Mouse (Mus musculus) hindbrain, embryonic 11.5 days (tissue): Measurements from ENCODE around the gene Slc25a10. TPM values are rescaled to one million over a fixed set of nuclear protein-coding genes. Genes with fewer than 3 reads are reported as not detected.

ENCODE experiments used
- ATAC-seq: fragments of 200-750 bp; cut with Nextera tagmentation; 2 replicates; pipeline ENCODE4 v1.8.0; 2017; ENCODE audit warnings: mild to moderate bottlenecking, moderate TSS enrichment, moderate library complexity; ENCODE audit not compliant: low FRiP score
- DNase-seq: peaks from one replicate; pipeline ENCODE4 v3.0.0-alpha.2; 2015; ENCODE audit warnings: low spot score
- H3K27ac ChIP-seq: fragments of 300-500 bp; sonication (generic); 2 replicates; pipeline ENCODE4 v1.5.1; 2014; ENCODE audit warnings: mild to moderate bottlenecking, low read depth, low read length
- H3K27me3 ChIP-seq: fragments of 300-500 bp; sonication (generic); 2 replicates; pipeline ENCODE4 v1.6.1; 2014; ENCODE audit warnings: mild to moderate bottlenecking, low read length, moderate library complexity, mixed read lengths; ENCODE audit not compliant: control insufficient read depth, insufficient read depth
- H3K36me3 ChIP-seq: fragments of 300-500 bp; sonication (generic); 2 replicates; pipeline ENCODE4 v1.6.1; 2014; ENCODE audit warnings: mild to moderate bottlenecking, low read length, moderate library complexity, mixed read lengths; ENCODE audit not compliant: control insufficient read depth, insufficient read depth
- H3K4me1 ChIP-seq: fragments of 300-500 bp; sonication (generic); replicated peaks from 2 replicates; pipeline ENCODE4 v1.6.1; 2014; ENCODE audit warnings: low read length, mixed read lengths; ENCODE audit not compliant: control insufficient read depth, insufficient read depth
- H3K4me2 ChIP-seq: fragments of 300-500 bp; sonication (generic); replicated peaks from 2 replicates; pipeline ENCODE4 v1.6.1; 2014; ENCODE audit warnings: mild to moderate bottlenecking, low read depth, low read length
- H3K4me3 ChIP-seq: fragments of 300-500 bp; sonication (generic); 2 replicates; pipeline ENCODE4 v1.5.1; 2014; ENCODE audit warnings: low read depth, low read length
- H3K9ac ChIP-seq: fragments of 300-500 bp; sonication (generic); 2 replicates; pipeline ENCODE4 v1.6.1; 2014; ENCODE audit warnings: low read depth, low read length
- H3K9me3 ChIP-seq: fragments of 300-500 bp; sonication (generic); 2 replicates; pipeline ENCODE4 v1.6.1; 2016; ENCODE audit warnings: low read length; ENCODE audit not compliant: control insufficient read depth
- WGBS: fragments of 180-500 bp; shearing (Covaris S2); extraction: QIAGEN DNeasy Blood & Tissue Kit; methylation state at CpG from one replicate; pipeline ENCODE4 v1.1.7; 2014; 5-methylcytosine and 5-hydroxymethylcytosine counted together
- polyA plus RNA-seq: library from polyadenylated mRNA; unstranded; fragments of >200 nt; fragmentation: Nextera tagmentation; extraction: Ambion mirVana; gene quantifications from 2 replicates; pipeline ENCODE4 v1.2.1, GENCODE M21; 2014

Slc25a10 gene
- polyA plus RNA-seq, 1 experiment from 2014 or later, result 35.4 TPM

GRCm38 (mm10) chr11:120492024-120492877 lies 611 bp downstream of the Slc25a10 start:
- Histone ChIP-seq H3K9ac (peak overlapping the region; percentile 68), H3K4me1 (peaks cover 9% of the 10 kb centered on the region), H3K4me3 (peak overlapping the region; percentile 64), H3K27ac (peak overlapping the region; percentile 40), H3K36me3 (peaks cover 4% of the 10 kb centered on the region; the same call in 1 of the 2 replicates), H3K9me3 (no peaks in the 10 kb centered on the region), H3K27me3 (no peaks in the 10 kb centered on the region), H3K4me2 (peak overlapping the region; percentile 96)
- DNase-seq, result peak; percentile 55
- under 1% methylated on average over 48 of the region's 48 CpGs for WGBS
- ATAC-seq, result peak; percentile 41

- H3K27ac ChIP-seq, result 0 out of 2 replicates have a peak overlapping the region, but pooled peaks have one; percentile 40
- peak overlapping the region; percentile 68; the same call in 1 of the 2 replicates for H3K9ac ChIP-seq
- peaks cover 8% of the 10 kb centered on the region; the same call in 1 of the 2 replicates for H3K36me3 ChIP-seq
- H3K9me3 ChIP-seq, result no peaks in the 10 kb centered on the region
- ATAC-seq (no peak), DNase-seq (no peak)
- H3K4me2 ChIP-seq, result peak overlapping the region; percentile 96
- 29% methylated on average over 3 of the region's 3 CpGs for WGBS
- no peaks in the 10 kb centered on the region for H3K27me3 ChIP-seq
- peaks cover 9% of the 10 kb centered on the region for H3K4me1 ChIP-seq
- H3K4me3 ChIP-seq, result peak overlapping the region; percentile 64
Measured at GRCm38 (mm10) chr11:120492878-120493203, 1.2 kb downstream of the Slc25a10 start.

- 0 out of 2 replicates have a peak overlapping the region, but pooled peaks have one; percentile 64 for H3K4me3 ChIP-seq
- peaks cover 9% of the 10 kb centered on the region for H3K4me1 ChIP-seq
- peak overlapping the region; percentile 68; the same call in 1 of the 2 replicates for H3K9ac ChIP-seq
- peak overlapping the region; percentile 96 for H3K4me2 ChIP-seq
- peaks cover 8% of the 10 kb centered on the region; the same call in 1 of the 2 replicates for H3K36me3 ChIP-seq
- DNase-seq (no peak), ATAC-seq (no peak)
- no peak overlapping the region for H3K27ac ChIP-seq
- no peaks in the 10 kb centered on the region for H3K9me3 ChIP-seq
- H3K27me3 ChIP-seq, result no peaks in the 10 kb centered on the region
- 61% methylated on average over 3 of the region's 3 CpGs for WGBS
Measured at GRCm38 (mm10) chr11:120493351-120493750, 1.7 kb downstream of the Slc25a10 start.

- no peaks in the 10 kb centered on the region for H3K9me3 ChIP-seq
- H3K4me1 ChIP-seq, result peaks cover 9% of the 10 kb centered on the region
- WGBS, result 91% methylated on average over 3 of the region's 3 CpGs
- H3K27ac ChIP-seq, result no peak overlapping the region
- no peak for DNase-seq
- no peaks in the 10 kb centered on the region for H3K27me3 ChIP-seq
- no peak overlapping the region for H3K4me2 ChIP-seq
- H3K9ac ChIP-seq, result no peak overlapping the region
- H3K4me3 ChIP-seq, result 0 out of 2 replicates have a peak overlapping the region, but pooled peaks have one; percentile 2
- peaks cover 8% of the 10 kb centered on the region; the same call in 1 of the 2 replicates for H3K36me3 ChIP-seq
- ATAC-seq, result no peak
Measured at GRCm38 (mm10) chr11:120493911-120494310, 2.3 kb downstream of the Slc25a10 start.

- ATAC-seq (no peak), DNase-seq (no peak)
- H3K36me3 ChIP-seq, result peaks cover 8% of the 10 kb centered on the region; the same call in 1 of the 2 replicates
Measured at GRCm38 (mm10) chr11:120497436-120497835, 5.8 kb downstream of the Slc25a10 start.

GRCm38 (mm10) chr11:120498226-120498625 lies 6.6 kb downstream of the Slc25a10 start:
- no peak for DNase-seq
- no peak overlapping the region for H3K4me3 ChIP-seq
- no peak overlapping the region for H3K4me2 ChIP-seq
- ATAC-seq, result no peak
- 92% methylated on average over 12 of the region's 12 CpGs for WGBS
- H3K4me1 ChIP-seq, result no peaks in the 10 kb centered on the region
- H3K36me3 ChIP-seq, result peaks cover 8% of the 10 kb centered on the region; the same call in 1 of the 2 replicates
- H3K27me3 ChIP-seq, result no peaks in the 10 kb centered on the region
- H3K27ac ChIP-seq, result no peak overlapping the region
- no peaks in the 10 kb centered on the region for H3K9me3 ChIP-seq
- no peak overlapping the region for H3K9ac ChIP-seq

More at GRCm38 (mm10) chr11:120497436-120497835, 5.8 kb downstream of the Slc25a10 start:
- WGBS, result 93% methylated on average over 3 of the region's 3 CpGs
- Histone ChIP-seq H3K9ac (no peak overlapping the region), H3K4me1 (0 out of 2 replicates have a peak, but pooled peaks cover under 1% of the 10 kb centered on the region), H3K27me3 (no peaks in the 10 kb centered on the region), H3K27ac (no peak overlapping the region), H3K4me2 (no peak overlapping the region), H3K4me3 (no peak overlapping the region), H3K9me3 (no peaks in the 10 kb centered on the region)

GRCm38 (mm10) chr11:120498891-120499290 lies 7.3 kb downstream of the Slc25a10 start:
- H3K9ac ChIP-seq, result no peak overlapping the region
- H3K27ac ChIP-seq, result no peak overlapping the region
- no peak for DNase-seq
- ATAC-seq, result no peak
- peaks cover 8% of the 10 kb centered on the region; the same call in 1 of the 2 replicates for H3K36me3 ChIP-seq
- WGBS, result 90% methylated on average over 5 of the region's 5 CpGs
- H3K9me3 ChIP-seq, result no peaks in the 10 kb centered on the region
- H3K27me3 ChIP-seq, result no peaks in the 10 kb centered on the region
- no peak overlapping the region for H3K4me3 ChIP-seq
- no peaks in the 10 kb centered on the region for H3K4me1 ChIP-seq
- no peak overlapping the region for H3K4me2 ChIP-seq

- no peak overlapping the region for H3K9ac ChIP-seq
Measured at GRCm38 (mm10) chr11:120499894-120500293, 8.3 kb downstream of the Slc25a10 start.

More at GRCm38 (mm10) chr11:120499894-120500293, 8.3 kb downstream of the Slc25a10 start:
- ATAC-seq, result no peak
- DNase-seq, result no peak
- WGBS, result 87% methylated on average over 6 of the region's 6 CpGs
- Histone ChIP-seq H3K27me3 (no peaks in the 10 kb centered on the region), H3K4me3 (no peak overlapping the region), H3K4me2 (no peak overlapping the region), H3K9me3 (no peaks in the 10 kb centered on the region), H3K27ac (no peak overlapping the region), H3K36me3 (peaks cover 8% of the 10 kb centered on the region; the same call in 1 of the 2 replicates), H3K4me1 (no peaks in the 10 kb centered on the region)
